Mouse (Mus musculus): ENCODE measurements around the gene Rec8. TPM values are rescaled to one million over a fixed set of nuclear protein-coding genes. Genes with fewer than 3 reads are reported as not detected.

Rec8 gene
- polyA plus RNA-seq, 1 experiment = not detected

- peak overlapping the region; percentile 53 for H3K27ac ChIP-seq (replicated peaks; ENCODE audit: low read depth, low read length)
- H3K4me3 ChIP-seq (ENCODE audit: insufficient read depth, low read depth, low read length) = peak overlapping the region; percentile 89
- H3K4me1 ChIP-seq (ENCODE audit: control insufficient read depth, insufficient read depth, insufficient read length, low read length) = peaks cover 10% of the 10 kb centered on the region
These were observed 26.5 kb downstream of the Rec8 start for GRCm38 (mm10) chr14:55644261-55644888.

DNA sequence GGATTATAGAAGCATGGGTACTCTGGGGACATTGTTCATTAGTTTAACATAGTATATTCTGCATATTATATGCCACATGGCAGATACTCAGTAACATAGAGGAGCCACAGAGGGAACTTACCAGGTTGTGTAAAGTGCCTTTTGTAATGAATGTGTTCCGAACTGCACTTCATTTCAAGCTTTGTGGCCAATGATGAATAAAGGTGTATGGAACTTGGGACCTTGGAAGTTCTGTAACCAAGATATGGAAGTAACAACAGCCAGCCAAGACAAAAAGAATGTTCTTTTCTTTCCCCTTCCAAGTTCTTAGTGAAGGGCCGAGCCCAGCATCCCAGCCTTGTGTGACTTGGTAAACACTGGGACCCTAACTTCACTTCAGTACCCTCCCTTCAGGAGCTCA lies 32.0 kb downstream of the Rec8 start, which contains the start of gene Tssk4:
Tssk4 (plus strand) TSS at position 301 of the 400 bp plus-strand sequence.
- no peak within 1 kb of the TSS for H3K27ac ChIP-seq (replicated peaks; ENCODE audit: low read depth, low read length)
- H3K4me3 ChIP-seq (ENCODE audit: insufficient read depth, low read depth, low read length) = no peak within 1 kb of the TSS
- H3K4me1 ChIP-seq (ENCODE audit: control insufficient read depth, insufficient read depth, insufficient read length, low read length) = no peaks in the 10 kb centered on the region

- H3K4me1 ChIP-seq (ENCODE audit: control insufficient read depth, insufficient read depth, insufficient read length, low read length) = no peaks in the 10 kb centered on the region
- no peak overlapping the region for H3K4me3 ChIP-seq (ENCODE audit: insufficient read depth, low read depth, low read length)
- H3K27ac ChIP-seq (replicated peaks; ENCODE audit: low read depth, low read length) = no peak overlapping the region
These were observed 33.7 kb downstream of the Rec8 start for GRCm38 (mm10) chr14:55651528-55651927.

DNA sequence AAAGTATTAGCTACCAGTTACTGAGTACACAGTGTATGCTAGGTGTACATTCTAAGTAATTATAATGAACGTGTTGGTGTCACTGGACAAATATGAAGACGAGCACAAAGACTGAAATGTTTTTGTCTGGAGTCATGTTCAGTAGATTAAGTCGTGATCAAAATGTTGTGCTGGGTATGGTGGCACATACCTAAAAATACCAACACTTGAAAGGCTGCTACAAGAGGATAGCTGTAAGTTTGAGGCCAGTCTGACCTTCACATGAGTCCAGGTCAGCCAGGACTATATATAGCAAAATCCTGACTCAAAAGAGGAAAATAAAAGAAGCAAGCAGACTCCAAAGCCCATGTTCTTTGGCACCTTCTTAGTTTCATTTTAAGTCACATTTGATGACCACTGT lies 39.1 kb downstream of the Rec8 start:
- Histone ChIP-seq H3K4me1 (ENCODE audit: control insufficient read depth, insufficient read depth, insufficient read length, low read length) (peaks cover 3% of the 10 kb centered on the region; the same call in 1 of the 2 replicates), H3K27ac (replicated peaks; ENCODE audit: low read depth, low read length) (no peak overlapping the region), H3K4me3 (ENCODE audit: insufficient read depth, low read depth, low read length) (no peak overlapping the region)

DNA sequence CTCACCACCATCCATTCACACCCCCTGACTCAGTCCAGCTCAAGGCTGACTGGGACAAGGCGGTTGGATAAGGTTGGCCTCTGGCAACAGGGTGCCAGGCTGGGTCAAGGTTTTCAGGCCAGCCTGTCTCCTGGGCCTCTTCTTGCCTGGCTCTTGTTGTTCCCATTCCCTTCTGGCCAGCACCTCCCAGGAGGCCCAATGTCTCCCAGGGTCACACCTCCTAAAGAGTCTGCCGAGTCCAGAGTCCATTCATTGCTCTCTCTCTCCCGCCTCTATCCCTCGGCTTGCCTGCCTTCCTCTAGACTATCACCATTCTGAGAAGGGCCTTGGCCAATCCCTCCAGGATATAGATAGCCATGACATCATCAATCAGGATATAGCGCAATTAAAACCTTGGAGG lies 40.2 kb downstream of the Rec8 start:
- H3K27ac ChIP-seq (replicated peaks; ENCODE audit: low read depth, low read length) = no peak overlapping the region

DNA sequence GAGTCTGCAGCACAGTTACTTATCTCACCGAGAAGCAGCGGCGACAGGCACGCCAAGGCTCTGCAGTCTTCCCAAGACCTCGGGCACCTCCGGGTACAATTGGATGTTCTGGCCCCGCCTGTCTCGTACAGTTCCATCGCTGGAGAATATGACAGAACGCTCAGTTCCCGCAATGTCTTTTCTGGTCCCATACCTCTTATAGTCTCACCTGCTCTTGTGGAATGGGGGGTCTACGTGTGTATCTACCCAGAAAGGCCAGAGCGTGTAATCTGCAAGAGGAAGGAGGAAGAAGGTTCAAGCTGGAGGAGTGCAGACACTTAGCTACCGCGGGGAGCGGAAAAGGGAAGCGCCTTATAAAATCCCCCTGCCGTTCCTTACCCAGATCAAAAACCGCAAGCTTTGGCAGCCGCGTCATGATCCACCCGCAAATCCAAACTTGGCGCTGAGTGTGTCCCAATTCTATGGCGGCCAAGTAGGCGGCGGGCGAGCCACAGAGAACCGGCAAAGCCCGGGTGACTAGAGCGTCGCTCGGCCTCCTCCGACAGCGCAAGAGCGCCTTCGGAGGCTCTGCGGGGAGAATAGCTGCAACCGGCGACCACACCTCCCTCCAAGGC lies 42.2 kb downstream of the Rec8 start, which contains the start of gene Mdp1:
Mdp1 (minus strand) TSS at position 549 of the 614 bp plus-strand sequence.
- Histone ChIP-seq H3K4me3 (ENCODE audit: insufficient read depth, low read depth, low read length) (peak within 1 kb of the TSS; percentile 94), H3K4me1 (ENCODE audit: control insufficient read depth, insufficient read depth, insufficient read length, low read length) (peaks cover 3% of the 10 kb centered on the region; the same call in 1 of the 2 replicates), H3K27ac (replicated peaks; ENCODE audit: low read depth, low read length) (peak within 1 kb of the TSS; percentile 37)

More for the DNA sequence above, 40.2 kb downstream of the Rec8 start:
- H3K4me1 ChIP-seq (ENCODE audit: control insufficient read depth, insufficient read depth, insufficient read length, low read length) = peaks cover 3% of the 10 kb centered on the region; the same call in 1 of the 2 replicates
- no peak overlapping the region for H3K4me3 ChIP-seq (ENCODE audit: insufficient read depth, low read depth, low read length)

DNA sequence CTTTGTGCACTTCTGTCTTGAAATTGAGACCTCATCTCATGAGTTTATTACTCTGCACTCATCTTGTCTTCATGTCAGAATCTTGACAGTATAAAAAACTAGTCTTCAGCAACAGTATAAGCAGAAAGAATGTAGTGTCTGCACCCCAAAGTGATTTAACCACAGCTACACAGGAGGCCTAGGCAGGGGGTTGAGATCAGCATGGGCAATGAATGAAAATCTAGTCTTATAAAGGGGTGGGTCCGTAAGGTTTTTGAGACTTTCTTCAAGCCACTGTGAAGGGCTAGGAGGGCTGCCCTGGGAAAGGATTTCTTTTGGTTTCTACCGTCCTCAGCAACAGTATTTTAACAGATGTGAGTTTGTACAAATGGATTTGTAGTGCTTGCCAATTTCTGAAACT lies 42.8 kb downstream of the Rec8 start:
- Histone ChIP-seq H3K4me1 (ENCODE audit: control insufficient read depth, insufficient read depth, insufficient read length, low read length) (peaks cover 3% of the 10 kb centered on the region; the same call in 1 of the 2 replicates), H3K4me3 (ENCODE audit: insufficient read depth, low read depth, low read length) (0 out of 2 replicates have a peak overlapping the region, but pooled peaks have one; percentile 94), H3K27ac (replicated peaks; ENCODE audit: low read depth, low read length) (no peak overlapping the region)

DNA sequence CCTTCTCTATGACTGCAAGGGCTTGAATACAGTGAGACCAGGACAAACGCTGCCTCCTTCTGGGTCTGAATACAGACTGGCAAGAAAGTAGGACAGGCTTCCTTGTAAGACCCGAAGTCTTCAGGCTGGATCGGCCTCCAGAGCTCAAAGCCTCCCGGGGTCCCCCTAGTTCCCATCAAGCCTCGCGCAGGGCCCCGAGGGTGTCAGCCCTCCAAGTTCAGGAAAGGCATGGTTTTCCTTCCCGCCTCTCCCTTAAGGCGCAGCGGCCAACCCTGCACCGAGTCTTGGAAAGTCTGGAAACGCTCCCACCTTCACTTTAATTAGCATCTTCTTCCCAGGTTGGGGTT lies 53.6 kb downstream of the Rec8 start:
- peak overlapping the region; percentile 99; the same call in 1 of the 2 replicates for H3K27ac ChIP-seq (replicated peaks; ENCODE audit: low read depth, low read length)
- H3K4me3 ChIP-seq (ENCODE audit: insufficient read depth, low read depth, low read length) = peak overlapping the region; percentile 92
- H3K4me1 ChIP-seq (ENCODE audit: control insufficient read depth, insufficient read depth, insufficient read length, low read length) = peaks cover 4% of the 10 kb centered on the region; the same call in 1 of the 2 replicates

- H3K27ac ChIP-seq (replicated peaks; ENCODE audit: low read depth, low read length) = peak within 1 kb of the TSS; percentile 99
- H3K4me1 ChIP-seq (ENCODE audit: control insufficient read depth, insufficient read depth, insufficient read length, low read length) = peaks cover 4% of the 10 kb centered on the region; the same call in 1 of the 2 replicates
- H3K4me3 ChIP-seq (ENCODE audit: insufficient read depth, low read depth, low read length) = peak within 1 kb of the TSS; percentile 92
These were observed 54.2 kb downstream of the Rec8 start, which contains the start of the genes Gmpr2 and Nedd8 for GRCm38 (mm10) chr14:55671833-55672740. Gene Gmpr2, plus strand, starts transcription at chr14:55671941. Gene Nedd8, minus strand, starts transcription at chr14:55672124.

DNA sequence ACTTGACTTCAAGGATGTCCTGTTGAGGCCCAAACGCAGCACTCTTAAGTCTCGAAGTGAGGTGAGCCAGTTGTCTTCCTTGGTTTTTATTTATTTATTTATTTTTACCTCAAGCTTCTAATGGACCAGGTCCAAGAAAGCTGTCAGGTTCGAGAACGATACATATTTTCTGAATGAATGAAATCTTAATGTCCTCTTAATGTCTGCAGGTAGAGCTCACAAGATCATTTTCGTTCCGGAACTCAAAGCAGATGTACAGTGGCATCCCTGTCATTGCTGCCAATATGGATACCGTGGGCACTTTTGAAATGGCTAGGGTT lies 54.9 kb downstream of the Rec8 start:
- H3K4me3 ChIP-seq (ENCODE audit: insufficient read depth, low read depth, low read length) = peak overlapping the region; percentile 69
- H3K4me1 ChIP-seq (ENCODE audit: control insufficient read depth, insufficient read depth, insufficient read length, low read length) = peaks cover 4% of the 10 kb centered on the region; the same call in 1 of the 2 replicates
- 0 out of 2 replicates have a peak overlapping the region, but pooled peaks have one; percentile 44 for H3K27ac ChIP-seq (replicated peaks; ENCODE audit: low read depth, low read length)

Other genes starting within 250 kb of the Rec8 start
- gene Dhrs4, start 139.3 kb upstream of the Rec8 start, polyA plus RNA-seq (2012; ENCODE audit: insufficient read depth, insufficient read length, missing spikeins) = 176 and 206 TPM in 2 replicates
- gene Carmil3, start 127.4 kb upstream of the Rec8 start, polyA plus RNA-seq (2012; ENCODE audit: insufficient read depth, insufficient read length, missing spikeins) = 0.48 and 0.54 TPM in 2 replicates
- not detected in 2 replicates for gene Cpne6, start 107.6 kb upstream of the Rec8 start, polyA plus RNA-seq (2012; ENCODE audit: insufficient read depth, insufficient read length, missing spikeins)
- gene Nrl, start 93.1 kb upstream of the Rec8 start, polyA plus RNA-seq (2012; ENCODE audit: insufficient read depth, insufficient read length, missing spikeins) = not detected in 2 replicates
- gene Pck2, start 77.8 kb upstream of the Rec8 start, polyA plus RNA-seq (2012; ENCODE audit: insufficient read depth, insufficient read length, missing spikeins) = 5.0 and 10.3 TPM in 2 replicates
- gene Dcaf11, start 58.0 kb upstream of the Rec8 start, polyA plus RNA-seq (2012; ENCODE audit: insufficient read depth, insufficient read length, missing spikeins) = 45.4 and 56.7 TPM in 2 replicates
- gene A730061H03Rik, start 57.6 kb upstream of the Rec8 start, polyA plus RNA-seq (2012; ENCODE audit: insufficient read depth, insufficient read length, missing spikeins) = not detected in 2 replicates
- 4.7 and 5.4 TPM in 2 replicates for gene Fitm1, start 42.4 kb upstream of the Rec8 start, polyA plus RNA-seq (2012; ENCODE audit: insufficient read depth, insufficient read length, missing spikeins)
- gene Psme1, start 39.9 kb upstream of the Rec8 start, polyA plus RNA-seq (2012; ENCODE audit: insufficient read depth, insufficient read length, missing spikeins) = 191 and 217 TPM in 2 replicates
- 42.1 and 45.5 TPM in 2 replicates for gene Emc9, start 32.7 kb upstream of the Rec8 start, polyA plus RNA-seq (2012; ENCODE audit: insufficient read depth, insufficient read length, missing spikeins)
- gene Psme2, start 26.9 kb upstream of the Rec8 start, polyA plus RNA-seq (2012; ENCODE audit: insufficient read depth, insufficient read length, missing spikeins) = 248 and 256 TPM in 2 replicates
- gene Rnf31, start 26.3 kb upstream of the Rec8 start, polyA plus RNA-seq (2012; ENCODE audit: insufficient read depth, insufficient read length, missing spikeins) = 11.1 and 12.0 TPM in 2 replicates
- gene Irf9, start 14.5 kb upstream of the Rec8 start, polyA plus RNA-seq (2012; ENCODE audit: insufficient read depth, insufficient read length, missing spikeins) = 4.8 and 7.4 TPM in 2 replicates
- gene Ipo4, start 17.9 kb downstream of the Rec8 start, polyA plus RNA-seq (2012; ENCODE audit: insufficient read depth, insufficient read length, missing spikeins) = 25.0 and 31.0 TPM in 2 replicates
- 2.7 and 3.4 TPM in 2 replicates for gene Gm49378, start 19.9 kb downstream of the Rec8 start, polyA plus RNA-seq (2012; ENCODE audit: insufficient read depth, insufficient read length, missing spikeins)
- 21.6 and 26.6 TPM in 2 replicates for gene Tm9sf1, start 25.8 kb downstream of the Rec8 start, polyA plus RNA-seq (2012; ENCODE audit: insufficient read depth, insufficient read length, missing spikeins)
- gene Tssk4, start 32.1 kb downstream of the Rec8 start, polyA plus RNA-seq (2012; ENCODE audit: insufficient read depth, insufficient read length, missing spikeins) = not detected in 2 replicates
- gene Mdp1, start 42.5 kb downstream of the Rec8 start, polyA plus RNA-seq (2012; ENCODE audit: insufficient read depth, insufficient read length, missing spikeins) = 29.0 and 33.3 TPM in 2 replicates
- gene Gmpr2, start 53.9 kb downstream of the Rec8 start, polyA plus RNA-seq (2012; ENCODE audit: insufficient read depth, insufficient read length, missing spikeins) = 19.8 and 20.3 TPM in 2 replicates
- gene Nedd8, start 54.1 kb downstream of the Rec8 start, polyA plus RNA-seq (2012; ENCODE audit: insufficient read depth, insufficient read length, missing spikeins) = 243 and 245 TPM in 2 replicates
- 8.2 and 9.2 TPM in 2 replicates for gene Tinf2, start 63.8 kb downstream of the Rec8 start, polyA plus RNA-seq (2012; ENCODE audit: insufficient read depth, insufficient read length, missing spikeins)
- gene Tgm1, start 95.9 kb downstream of the Rec8 start, polyA plus RNA-seq (2012; ENCODE audit: insufficient read depth, insufficient read length, missing spikeins) = not detected in 2 replicates
- gene Rabggta, start 104.2 kb downstream of the Rec8 start, polyA plus RNA-seq (2012; ENCODE audit: insufficient read depth, insufficient read length, missing spikeins) = 8.9 and 10.1 TPM in 2 replicates
- 58.8 and 101 TPM in 2 replicates for gene Dhrs1, start 127.7 kb downstream of the Rec8 start, polyA plus RNA-seq (2012; ENCODE audit: insufficient read depth, insufficient read length, missing spikeins)
- 4.8 and 5.5 TPM in 2 replicates for gene Nop9, start 127.7 kb downstream of the Rec8 start, polyA plus RNA-seq (2012; ENCODE audit: insufficient read depth, insufficient read length, missing spikeins)
- 16.3 and 27.9 TPM in 2 replicates for gene Cideb, start 140.4 kb downstream of the Rec8 start, polyA plus RNA-seq (2012; ENCODE audit: insufficient read depth, insufficient read length, missing spikeins)
- gene Ltb4r2, start 143.4 kb downstream of the Rec8 start, polyA plus RNA-seq (2012; ENCODE audit: insufficient read depth, insufficient read length, missing spikeins) = not detected in 2 replicates
- gene Ltb4r1, start 147.9 kb downstream of the Rec8 start, polyA plus RNA-seq (2012; ENCODE audit: insufficient read depth, insufficient read length, missing spikeins) = not detected in 2 replicates
- 4.1 and 6.3 TPM in 2 replicates for gene Adcy4, start 166.1 kb downstream of the Rec8 start, polyA plus RNA-seq (2012; ENCODE audit: insufficient read depth, insufficient read length, missing spikeins)
- gene Ripk3, start 170.8 kb downstream of the Rec8 start, polyA plus RNA-seq (2012; ENCODE audit: insufficient read depth, insufficient read length, missing spikeins) = 3.7 and 5.0 TPM in 2 replicates
- 1.5 and 1.8 TPM in 2 replicates for gene Nfatc4, start 205.1 kb downstream of the Rec8 start, polyA plus RNA-seq (2012; ENCODE audit: insufficient read depth, insufficient read length, missing spikeins)
- gene Nynrin, start 236.0 kb downstream of the Rec8 start, polyA plus RNA-seq (2012; ENCODE audit: insufficient read depth, insufficient read length, missing spikeins) = 0.87 and 1.0 TPM in 2 replicates